In the genomic region with DNA sequence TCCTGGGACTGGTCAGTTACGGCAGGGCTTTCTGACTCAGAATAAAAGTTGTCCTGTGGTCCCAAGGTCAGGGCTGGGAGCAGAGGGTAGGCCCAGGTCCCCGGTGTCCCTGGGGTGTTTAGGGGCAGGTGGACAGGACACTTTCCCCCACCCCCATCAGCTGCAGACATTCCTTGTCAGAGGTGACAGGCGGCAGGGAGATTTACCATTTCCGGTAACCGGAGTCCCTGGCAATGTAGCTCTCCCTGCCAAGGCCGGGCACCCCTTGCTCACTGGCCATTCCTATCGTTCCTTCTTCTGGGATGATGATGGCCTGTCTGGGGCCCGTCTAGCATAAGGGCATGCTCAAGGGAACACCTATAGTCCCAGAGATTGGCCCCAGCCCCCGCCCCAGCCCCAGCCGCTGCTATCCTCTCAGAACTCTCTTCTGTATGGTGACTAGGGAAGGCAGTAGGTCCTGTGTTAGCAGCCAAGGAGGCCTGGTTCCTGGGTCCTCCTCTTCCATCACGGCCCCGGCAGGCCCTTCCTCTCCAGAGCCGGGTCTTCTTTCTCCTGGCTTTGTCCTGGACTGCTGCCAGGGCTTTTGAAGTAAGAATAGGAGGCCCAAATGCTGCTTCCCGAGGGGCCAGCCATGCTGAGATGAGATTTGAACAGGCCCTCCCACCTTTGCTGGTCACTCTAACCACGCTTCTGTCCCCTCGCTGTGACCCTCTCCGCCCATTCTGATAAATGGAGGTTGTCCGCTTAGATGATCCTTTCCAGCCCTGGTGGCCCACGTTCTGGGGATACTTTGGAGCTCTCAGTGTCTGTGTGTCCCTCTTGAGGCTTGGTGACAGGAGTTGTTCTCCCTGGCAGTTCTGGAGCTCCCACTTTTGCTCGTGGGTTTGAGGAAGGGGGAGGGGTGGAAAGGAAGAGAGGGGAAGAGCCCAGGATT, we compare ENCODE assay signal across 9 mouse cellular contexts. TPM values are rescaled to one million over a fixed set of nuclear protein-coding genes. Genes with fewer than 3 reads are reported as not detected.
A peak's percentile ranks its signal among the peaks of the same experiment; 100 is the strongest.
DNase-seq lines count a peak whose midpoint lies in the region; ATAC-seq and TF ChIP-seq lines count a peak whose summit lies in the region.
"Had no signal": no experiment of that assay in that cellular context is flagged by ENCODE, and none has a peak within 500 bp of the region (broad histone marks: within the 10 kb centered on the region; RNA-seq: fewer than 3 reads in every experiment).

No protein-coding gene starts in this region.

- no peaks in the 10 kb centered on the region for H3K27me3 ChIP-seq in midbrain, embryonic 10.5 days (ENCODE audit: low read depth, poor library complexity, severe bottlenecking)
- no peaks in the 10 kb centered on the region for H3K27me3 ChIP-seq in midbrain, embryonic 15.5 days (replicated peaks)
- no peaks in the 10 kb centered on the region for H3K27me3 ChIP-seq in kidney, postnatal 0 days (ENCODE audit: insufficient read depth, low read length)
- no peaks in the 10 kb centered on the region for H3K27me3 ChIP-seq in small intestine, adult 2 months (ENCODE audit: control insufficient read depth, insufficient read depth, low read length)

- TF ChIP-seq POLR2A in small intestine, adult 2 months (IDR thresholded peaks at IDR 0.05; ENCODE audit: low read depth, low read length): no peak

- H3K9me3 ChIP-seq in midbrain, embryonic 10.5 days (replicated peaks): no peaks in the 10 kb centered on the region
- no peaks in the 10 kb centered on the region for H3K9me3 ChIP-seq in midbrain, embryonic 15.5 days
- no peaks in the 10 kb centered on the region for H3K9me3 ChIP-seq in kidney, postnatal 0 days (replicated peaks; ENCODE audit: low read length)

- H3K9ac ChIP-seq in midbrain, embryonic 15.5 days: no peak overlapping the region
- peak overlapping the region; percentile 27; the same call in 1 of the 2 replicates for H3K9ac ChIP-seq in kidney, postnatal 0 days (ENCODE audit: low read depth, low read length)

- ATAC-seq in midbrain, embryonic 15.5 days (replicated peaks): no peak
- no peak for ATAC-seq in kidney, postnatal 0 days (replicated peaks; ENCODE audit: low FRiP score, low read depth)

- no peaks in the 10 kb centered on the region for H3K36me3 ChIP-seq in midbrain, embryonic 10.5 days
- no peaks in the 10 kb centered on the region for H3K36me3 ChIP-seq in midbrain, embryonic 15.5 days (replicated peaks)
- H3K36me3 ChIP-seq in kidney, postnatal 0 days (ENCODE audit: insufficient read depth, low read length): no peaks in the 10 kb centered on the region
- H3K36me3 ChIP-seq in small intestine, adult 2 months (ENCODE audit: control insufficient read depth, insufficient read depth, low read length): no peaks in the 10 kb centered on the region

- 44% methylated on average over 20 of the region's 20 CpGs for WGBS in midbrain, embryonic 10.5 days
- 43% methylated on average over 20 of the region's 20 CpGs for WGBS in midbrain, embryonic 15.5 days
- 22% methylated on average over 20 of the region's 20 CpGs for WGBS in kidney, postnatal 0 days
- 74% methylated on average over 20 of the region's 20 CpGs for WGBS in small intestine, adult 2 months

- no peak for TF ChIP-seq CTCF in kidney, postnatal 0 days (IDR thresholded peaks at IDR 0.05; ENCODE audit: low read depth)
- no peak for TF ChIP-seq CTCF in small intestine, adult 2 months (IDR thresholded peaks at IDR 0.05; ENCODE audit: extremely low read depth, insufficient read length, insufficient replicate concordance, low read depth, low read length)

- H3K27ac ChIP-seq in midbrain, embryonic 10.5 days (replicated peaks): peak overlapping the region; percentile 79
- no peak overlapping the region for H3K27ac ChIP-seq in midbrain, embryonic 15.5 days
- H3K27ac ChIP-seq in kidney, postnatal 0 days: peak overlapping the region; percentile 89
- peak overlapping the region; percentile 38 for H3K27ac ChIP-seq in small intestine, adult 2 months (ENCODE audit: insufficient read depth, low read depth, low read length)

- H3K4me1 ChIP-seq in midbrain, embryonic 10.5 days: peaks cover 81% of the 10 kb centered on the region
- H3K4me1 ChIP-seq in midbrain, embryonic 15.5 days: peaks cover 28% of the 10 kb centered on the region
- H3K4me1 ChIP-seq in kidney, postnatal 0 days (replicated peaks; ENCODE audit: insufficient read depth, low read length): peaks cover 62% of the 10 kb centered on the region
- H3K4me1 ChIP-seq in small intestine, adult 2 months (ENCODE audit: control insufficient read depth, insufficient read depth, insufficient read length, low read length): peaks cover 25% of the 10 kb centered on the region

- no peak overlapping the region for H3K4me2 ChIP-seq in midbrain, embryonic 15.5 days
- peak overlapping the region; percentile 8 for H3K4me2 ChIP-seq in kidney, postnatal 0 days (ENCODE audit: low read length)

- no peak overlapping the region for H3K4me3 ChIP-seq in midbrain, embryonic 10.5 days
- no peak overlapping the region for H3K4me3 ChIP-seq in midbrain, embryonic 15.5 days
- no peak overlapping the region for H3K4me3 ChIP-seq in kidney, postnatal 0 days (replicated peaks; ENCODE audit: low read depth, low read length)
- H3K4me3 ChIP-seq in small intestine, adult 2 months (ENCODE audit: low read depth, low read length): no peak overlapping the region

- DNase-seq in adrenal gland, adult 2 months: peak; percentile 78
- no peak for DNase-seq in adrenal gland, adult 18-20 months (ENCODE audit: low spot score in 2 of 2)
- no peak for DNase-seq in midbrain, embryonic 10.5 days (ENCODE audit: low spot score)
- peak; percentile 67 for DNase-seq in kidney, postnatal 0 days (ENCODE audit: low spot score)
- no peak for DNase-seq in frontal cortex, adult 2 months (ENCODE audit: extremely low spot score in 1 of 2, low spot score in 1 of 2)
- no peak for DNase-seq in layer of hippocampus, postnatal 10 days (ENCODE audit: low spot score in 2 of 2)
- DNase-seq: thymus, adult 2 months had no signal

RNA-seq across cellular contexts. Expression of gene Hspg2, which starts 17.8 kb away (rescaled TPM):
- total RNA-seq in adrenal gland, adult 2 months (2021): 100 to 1,000 TPM in 1 of 2 experiments, 10 to 100 TPM in 1; 87.4 to 150 TPM
- polyA plus RNA-seq in adrenal gland, adult 2 months (2012; rRNA removed): 122 and 125 TPM in 2 replicates
- total RNA-seq in adrenal gland, adult 18-20 months (2021): 100 to 1,000 TPM in 1 of 2 experiments, 10 to 100 TPM in 1; 79.7 to 122 TPM
- 11.6 and 15.3 TPM in 2 replicates for polyA plus RNA-seq in midbrain, embryonic 10.5 days (2016; fragmentation: Nextera tagmentation; extraction: Ambion mirVana)
- polyA plus RNA-seq in midbrain, embryonic 15.5 days (2015; fragmentation: Nextera tagmentation; extraction: Ambion mirVana): 4.0 and 4.1 TPM in 2 replicates
- 31.3 and 34.0 TPM in 2 replicates for polyA plus RNA-seq in kidney, postnatal 0 days (2015; fragmentation: Nextera tagmentation; extraction: Ambion mirVana)
- 38.2 and 40.5 TPM in 2 replicates for polyA plus RNA-seq in small intestine, adult 2 months (2012; rRNA removed)
- 3.5 and 4.0 TPM in 2 replicates for polyA plus RNA-seq in frontal cortex, adult 2 months (2012; rRNA removed)
- 10 to 100 TPM; 13.7 to 14.8 TPM for total RNA-seq in layer of hippocampus, postnatal 10 days (2021)

RNA-seq across cellular contexts. Expression of gene 1700013G24Rik, which starts 33.3 kb away (rescaled TPM):
- not detected for total RNA-seq in adrenal gland, adult 2 months (2021)
- polyA plus RNA-seq in adrenal gland, adult 2 months (2012; rRNA removed): not detected in 2 replicates
- total RNA-seq in adrenal gland, adult 18-20 months (2021): not detected
- not detected in 2 replicates for polyA plus RNA-seq in midbrain, embryonic 10.5 days (2016; fragmentation: Nextera tagmentation; extraction: Ambion mirVana)
- polyA plus RNA-seq in midbrain, embryonic 15.5 days (2015; fragmentation: Nextera tagmentation; extraction: Ambion mirVana): not detected in 2 replicates
- not detected in 2 replicates for polyA plus RNA-seq in kidney, postnatal 0 days (2015; fragmentation: Nextera tagmentation; extraction: Ambion mirVana)
- not detected in 2 replicates for polyA plus RNA-seq in small intestine, adult 2 months (2012; rRNA removed)
- polyA plus RNA-seq in frontal cortex, adult 2 months (2012; rRNA removed): not detected in 2 replicates
- not detected for total RNA-seq in layer of hippocampus, postnatal 10 days (2021)

RNA-seq across cellular contexts. Expression of gene Cela3b, which starts 56.0 kb away (rescaled TPM):
- not detected for total RNA-seq in adrenal gland, adult 2 months (2021)
- polyA plus RNA-seq in adrenal gland, adult 2 months (2012; rRNA removed): 0.16 and 0.33 TPM in 2 replicates
- not detected for total RNA-seq in adrenal gland, adult 18-20 months (2021)
- polyA plus RNA-seq in midbrain, embryonic 10.5 days (2016; fragmentation: Nextera tagmentation; extraction: Ambion mirVana): not detected in 2 replicates
- not detected in 2 replicates for polyA plus RNA-seq in midbrain, embryonic 15.5 days (2015; fragmentation: Nextera tagmentation; extraction: Ambion mirVana)
- polyA plus RNA-seq in kidney, postnatal 0 days (2015; fragmentation: Nextera tagmentation; extraction: Ambion mirVana): not detected in 2 replicates
- polyA plus RNA-seq in small intestine, adult 2 months (2012; rRNA removed): 42.4 and 23,172 TPM in 2 replicates
- polyA plus RNA-seq in frontal cortex, adult 2 months (2012; rRNA removed): 0.15 TPM in 1 of 2 replicates, not detected in the other
- not detected for total RNA-seq in layer of hippocampus, postnatal 10 days (2021)

Comparison
In these comparisons a context has a peak if more than half of its experiments do, and no peak if none do; other contexts are left out.
1. DNase-seq: peak in adrenal gland, adult 2 months (single experiment) and kidney, postnatal 0 days (single experiment); none in adrenal gland, adult 18-20 months (0 of 2), midbrain, embryonic 10.5 days (single experiment), frontal cortex, adult 2 months (0 of 2) and layer of hippocampus, postnatal 10 days (0 of 2).
2. RNA of gene Cela3b, which starts 56.0 kb away (polyA plus RNA-seq): 42.4 to 23,172 TPM in small intestine, adult 2 months; 0.16 to 0.33 TPM in adrenal gland, adult 2 months, not detected in midbrain, embryonic 15.5 days, 0.15 TPM in frontal cortex, adult 2 months, not detected in midbrain, embryonic 10.5 days and not detected in kidney, postnatal 0 days; every median in the first group is over 10 times any median in the second.